Comparison of ENCODE assay signal across 18 mouse cellular contexts in the genomic region with DNA sequence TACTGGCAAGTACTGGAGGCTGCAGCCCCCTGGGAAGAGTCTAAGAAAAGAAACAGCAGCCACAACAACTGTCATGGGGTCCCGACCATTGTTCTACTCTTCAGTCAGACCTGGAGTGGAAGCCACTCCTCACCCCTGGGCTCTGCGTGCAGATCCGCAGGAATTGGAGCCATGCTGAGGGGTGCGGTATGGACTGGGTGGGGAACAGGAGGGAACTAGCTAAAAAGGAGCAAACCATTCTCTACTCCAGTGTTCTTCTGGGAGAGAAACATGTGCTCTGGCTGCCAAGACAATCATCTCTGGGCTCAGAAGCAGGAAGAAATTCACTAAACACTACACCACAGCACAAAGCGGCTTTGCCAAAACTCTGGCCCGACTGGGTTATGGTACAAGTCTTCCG.
DNase-seq lines count a peak whose midpoint lies in the region; ATAC-seq and TF ChIP-seq lines count a peak whose summit lies in the region.
"Had no signal": no experiment of that assay in that cellular context is flagged by ENCODE, and none has a peak within 500 bp of the region (broad histone marks: within the 10 kb centered on the region; RNA-seq: fewer than 3 reads in every experiment).

No protein-coding gene starts in this region.

- no peaks in the 10 kb centered on the region for H3K36me3 ChIP-seq in forebrain, embryonic 15.5 days
- no peaks in the 10 kb centered on the region for H3K36me3 ChIP-seq in forebrain, embryonic 16.5 days (ENCODE audit: control insufficient read depth, insufficient read depth)
- H3K36me3 ChIP-seq in embryonic facial prominence, embryonic 15.5 days: no peaks in the 10 kb centered on the region
- no peaks in the 10 kb centered on the region for H3K36me3 ChIP-seq in thymus, adult 2 months (ENCODE audit: control insufficient read depth, insufficient read depth, low read length)
- H3K36me3 ChIP-seq: hindbrain, embryonic 15.5 days; liver, embryonic 13.5 days; neural tube, embryonic 15.5 days had no signal

- H3K4me3 ChIP-seq in forebrain, embryonic 15.5 days: no peak overlapping the region
- H3K4me3 ChIP-seq in forebrain, embryonic 16.5 days (replicated peaks; ENCODE audit: low read length): no peak overlapping the region
- no peak overlapping the region for H3K4me3 ChIP-seq in embryonic facial prominence, embryonic 15.5 days (replicated peaks)
- no peak overlapping the region for H3K4me3 ChIP-seq in thymus, adult 2 months (ENCODE audit: control insufficient read depth, insufficient read depth, low read length)
- H3K4me3 ChIP-seq: forebrain, embryonic 13.5 days; hindbrain, embryonic 15.5 days; liver, embryonic 13.5 days; neural tube, embryonic 15.5 days had no signal

- peak overlapping the region; percentile 46; the same call in 1 of the 2 replicates for H3K27ac ChIP-seq in forebrain, embryonic 15.5 days (replicated peaks)
- H3K27ac ChIP-seq in forebrain, embryonic 16.5 days (ENCODE audit: low read length): no peak overlapping the region
- peak overlapping the region; percentile 34; the same call in 1 of the 2 replicates for H3K27ac ChIP-seq in embryonic facial prominence, embryonic 15.5 days (replicated peaks)
- H3K27ac ChIP-seq in thymus, adult 2 months (ENCODE audit: control insufficient read depth, insufficient read depth, low read length): no peak overlapping the region
- H3K27ac ChIP-seq: hindbrain, embryonic 15.5 days; liver, embryonic 13.5 days; neural tube, embryonic 15.5 days had no signal

- H3K9me3 ChIP-seq in forebrain, embryonic 15.5 days: no peaks in the 10 kb centered on the region
- no peaks in the 10 kb centered on the region for H3K9me3 ChIP-seq in forebrain, embryonic 16.5 days (ENCODE audit: control insufficient read depth, low read length)
- no peaks in the 10 kb centered on the region for H3K9me3 ChIP-seq in embryonic facial prominence, embryonic 15.5 days (replicated peaks)
- H3K9me3 ChIP-seq: forebrain, embryonic 13.5 days; hindbrain, embryonic 15.5 days; liver, embryonic 13.5 days; neural tube, embryonic 15.5 days had no signal

- no peaks in the 10 kb centered on the region for H3K27me3 ChIP-seq in forebrain, embryonic 15.5 days
- no peaks in the 10 kb centered on the region for H3K27me3 ChIP-seq in forebrain, embryonic 16.5 days (replicated peaks; ENCODE audit: control insufficient read depth, insufficient read depth, low read length)
- H3K27me3 ChIP-seq in embryonic facial prominence, embryonic 15.5 days: no peaks in the 10 kb centered on the region
- no peaks in the 10 kb centered on the region for H3K27me3 ChIP-seq in thymus, adult 2 months (ENCODE audit: control insufficient read depth, insufficient read depth, low read length)
- H3K27me3 ChIP-seq: CH12.LX; forebrain, embryonic 13.5 days; hindbrain, embryonic 15.5 days; liver, embryonic 13.5 days; neural tube, embryonic 15.5 days had no signal

- WGBS in forebrain, embryonic 15.5 days: 58% methylated on average over 7 of the region's 7 CpGs
- 63% methylated on average over 7 of the region's 7 CpGs for WGBS in forebrain, embryonic 16.5 days
- WGBS in embryonic facial prominence, embryonic 15.5 days: 48% methylated on average over 7 of the region's 7 CpGs
- 95% methylated on average over 7 of the region's 7 CpGs for WGBS in thymus, adult 2 months

- peaks cover 14% of the 10 kb centered on the region for H3K4me1 ChIP-seq in forebrain, embryonic 15.5 days
- H3K4me1 ChIP-seq in forebrain, embryonic 16.5 days (replicated peaks; ENCODE audit: control insufficient read depth, insufficient read depth, low read length): peaks cover 12% of the 10 kb centered on the region
- peaks cover 21% of the 10 kb centered on the region for H3K4me1 ChIP-seq in embryonic facial prominence, embryonic 15.5 days
- H3K4me1 ChIP-seq in thymus, adult 2 months (replicated peaks; ENCODE audit: control insufficient read depth, insufficient read depth, low read length): no peaks in the 10 kb centered on the region

- no peak for TF ChIP-seq POLR2A in thymus, adult 2 months (IDR thresholded peaks at IDR 0.05; ENCODE audit: control insufficient read depth, extremely low read depth, insufficient read depth, low read length, poor library complexity)

- H3K4me2 ChIP-seq in forebrain, embryonic 15.5 days (replicated peaks): no peak overlapping the region
- no peak overlapping the region for H3K4me2 ChIP-seq in forebrain, embryonic 16.5 days (ENCODE audit: low read length)
- no peak overlapping the region for H3K4me2 ChIP-seq in embryonic facial prominence, embryonic 15.5 days (replicated peaks)
- H3K4me2 ChIP-seq: forebrain, embryonic 13.5 days; hindbrain, embryonic 15.5 days; liver, embryonic 13.5 days; neural tube, embryonic 15.5 days had no signal

- no peak for TF ChIP-seq CTCF in thymus, adult 2 months (IDR thresholded peaks at IDR 0.05; ENCODE audit: borderline replicate concordance, control insufficient read depth, extremely low read depth, insufficient read depth, low read length, poor library complexity)

- H3K9ac ChIP-seq in forebrain, embryonic 15.5 days (replicated peaks): no peak overlapping the region
- H3K9ac ChIP-seq in forebrain, embryonic 16.5 days (replicated peaks; ENCODE audit: low read depth, low read length): no peak overlapping the region
- no peak overlapping the region for H3K9ac ChIP-seq in embryonic facial prominence, embryonic 15.5 days
- H3K9ac ChIP-seq: forebrain, embryonic 13.5 days; hindbrain, embryonic 15.5 days; liver, embryonic 13.5 days; neural tube, embryonic 15.5 days had no signal

- peak; percentile 8 for DNase-seq in kidney, postnatal 14 days
- no peak for DNase-seq in kidney, postnatal 10 days
- peak; percentile 42 for DNase-seq in heart, postnatal 25 days (ENCODE audit: low spot score)
- DNase-seq in right cerebral cortex, postnatal 10 days (ENCODE audit: low spot score in 2 of 2): no peak
- DNase-seq in thymus, adult 2 months: no peak
- DNase-seq: cerebellum, adult 18-20 months; kidney, adult 2 months; left cerebral cortex, postnatal 4 days; liver, embryonic 13.5 days; lung, postnatal 14 days; retina, postnatal 1 day had no signal

- ATAC-seq in forebrain, embryonic 15.5 days (replicated peaks): no peak
- ATAC-seq in forebrain, embryonic 16.5 days: no peak
- no peak for ATAC-seq in embryonic facial prominence, embryonic 15.5 days (ENCODE audit: insufficient number of reproducible peaks, low FRiP score, low TSS enrichment, low read depth)

- intact Hi-C loops in heart, postnatal 25 days (cut with DNase I): loop anchor here (5.0 kb wide), 2 partner anchors 78 to 162 kb away; no protein-coding TSS in a partner anchor

Comparison
In these comparisons a context has a peak if more than half of its experiments do, and no peak if none do; other contexts are left out.
1. H3K27ac ChIP-seq: peak in forebrain, embryonic 15.5 days (single experiment) and embryonic facial prominence, embryonic 15.5 days (single experiment); none in forebrain, embryonic 16.5 days (single experiment) and thymus, adult 2 months (single experiment).
2. DNase-seq: peak in kidney, postnatal 14 days (single experiment) and heart, postnatal 25 days (single experiment); none in kidney, postnatal 10 days (single experiment), right cerebral cortex, postnatal 10 days (0 of 2) and thymus, adult 2 months (single experiment).